Mouse (Mus musculus) CH12.LX (cell line): ENCODE data around the gene Cfap58. TPM values are rescaled to one million over a fixed set of nuclear protein-coding genes. Genes with fewer than 3 reads are reported as not detected.

Experiments
- DNase-seq: peaks from one replicate; pipeline ENCODE4 v3.0.0-alpha.2; 2013; ENCODE audit errors: extremely low read depth
- H3K27ac ChIP-seq: 2 replicates; pipeline ENCODE4 v1.5.1; 2012; ENCODE audit warnings: low read depth, mild to moderate bottlenecking, control low read depth, moderate library complexity; ENCODE audit not compliant: insufficient read depth
- H3K27me3 ChIP-seq: replicated peaks from 2 replicates; pipeline ENCODE3; 2012; ENCODE audit warnings: inconsistent platforms
- H3K36me3 ChIP-seq, 2 experiments: replicated peaks in 1 of 2; 2 replicates each; pipeline versions ENCODE3 to v1.6.1; 2012; ENCODE audit warnings: inconsistent platforms in 1 of 2, low read length in 1 of 2, mild to moderate bottlenecking in 1 of 2, mixed read lengths in 1 of 2, moderate library complexity in 1 of 2; ENCODE audit not compliant: control insufficient read depth in 1 of 2, insufficient read depth in 1 of 2
- H3K4me1 ChIP-seq, 2 experiments: 2 replicates each; pipeline ENCODE4 v1.6.1; 2012; ENCODE audit warnings: inconsistent platforms in 1 of 2, moderate library complexity in 1 of 2; ENCODE audit not compliant: insufficient read depth in 2 of 2, control insufficient read depth in 1 of 2
- H3K4me2 ChIP-seq: 2 replicates; pipeline ENCODE4 v1.6.1; 2012; ENCODE audit warnings: low read depth, mild to moderate bottlenecking, control low read depth; ENCODE audit not compliant: poor library complexity, insufficient read depth, severe bottlenecking
- H3K4me3 ChIP-seq, 3 experiments: fragments of 150-350 bp in 1 of 3; sonication (generic) in 1 of 3; replicated peaks in 1 of 3; 2 replicates each; pipeline versions ENCODE3 to v1.5.1; 2011 to 2012; ENCODE audit warnings: low read depth in 2 of 3, low read length in 2 of 3, mild to moderate bottlenecking in 2 of 3, moderate library complexity in 2 of 3, control low read depth in 1 of 3, improper control_type of control experiment in 1 of 3, inconsistent platforms in 1 of 3, mixed read lengths in 1 of 3; ENCODE audit not compliant: poor library complexity in 1 of 3
- H3K79me2 ChIP-seq: replicated peaks from 2 replicates; pipeline ENCODE4 v1.6.1; 2012; ENCODE audit warnings: mild to moderate bottlenecking, moderate library complexity; ENCODE audit not compliant: control insufficient read depth, poor library complexity, insufficient read depth, severe bottlenecking; ENCODE audit errors: extremely low read depth
- H3K9ac ChIP-seq: 2 replicates; pipeline ENCODE4 v1.6.1; 2012; ENCODE audit warnings: low read depth, mild to moderate bottlenecking, control low read depth, moderate library complexity; ENCODE audit not compliant: insufficient read depth
- H3K9me3 ChIP-seq: replicated peaks from 2 replicates; pipeline ENCODE3; 2012; ENCODE audit warnings: low read length, inconsistent platforms, mixed read lengths
- BHLHE40 ChIP-seq: IDR thresholded peaks from 2 replicates; pipeline ENCODE4 v1.6.1; 2011; ENCODE audit warnings: mild to moderate bottlenecking, low read depth, low read length, improper control_type of control experiment
- CHD2 ChIP-seq: IDR thresholded peaks from 2 replicates; pipeline ENCODE4 v1.6.1; 2011; ENCODE audit warnings: low read length, improper control_type of control experiment
- ELF1 ChIP-seq: IDR thresholded peaks from 2 replicates; pipeline ENCODE4 v1.6.1; 2014; ENCODE audit warnings: low read depth, mild to moderate bottlenecking, inconsistent platforms, low read length, improper control_type of control experiment
- EP300 ChIP-seq: IDR thresholded peaks from 2 replicates; pipeline ENCODE4 v1.6.1; 2011; ENCODE audit warnings: low read length, improper control_type of control experiment
- ETS1 ChIP-seq: conservative IDR thresholded peaks from 2 replicates; pipeline ENCODE4 v1.6.1; 2012; ENCODE audit warnings: low read depth, mild to moderate bottlenecking, inconsistent platforms, low read length, improper control_type of control experiment, moderate library complexity
- GABPA ChIP-seq: IDR thresholded peaks from 2 replicates; pipeline ENCODE4 v1.6.1; 2012; ENCODE audit warnings: low read depth, low read length, improper control_type of control experiment, inconsistent platforms; ENCODE audit not compliant: insufficient replicate concordance
- HCFC1 ChIP-seq: IDR thresholded peaks from 2 replicates; pipeline ENCODE4 v1.6.1; 2012; ENCODE audit warnings: low read depth, mild to moderate bottlenecking, inconsistent platforms, low read length, improper control_type of control experiment
- IRF4 ChIP-seq: IDR thresholded peaks from 2 replicates; pipeline ENCODE4 v1.6.1; 2014; ENCODE audit warnings: low read depth, mild to moderate bottlenecking, inconsistent platforms, low read length, improper control_type of control experiment
- JUND ChIP-seq: conservative IDR thresholded peaks from 2 replicates; pipeline ENCODE4 v1.6.1; 2011; ENCODE audit warnings: low read depth, low read length, improper control_type of control experiment
- MAX ChIP-seq: IDR thresholded peaks from 2 replicates; pipeline ENCODE4 v1.6.1; 2011; ENCODE audit warnings: low read length, improper control_type of control experiment
- MXI1 ChIP-seq: IDR thresholded peaks from 2 replicates; pipeline ENCODE4 v1.6.1; 2011; ENCODE audit warnings: mild to moderate bottlenecking, low read depth, low read length, improper control_type of control experiment
- NELFE ChIP-seq: IDR thresholded peaks from 2 replicates; pipeline ENCODE4 v1.6.1; 2011; ENCODE audit warnings: low read depth, low read length, improper control_type of control experiment
- PAX5 ChIP-seq: IDR thresholded peaks from 2 replicates; pipeline ENCODE4 v1.6.1; 2012; ENCODE audit warnings: low read length, inconsistent platforms, mixed read lengths
- POLR2AphosphoS2 ChIP-seq: IDR thresholded peaks from 2 replicates; pipeline ENCODE4 v1.6.1; 2011; ENCODE audit warnings: low read depth, low read length, improper control_type of control experiment
- RAD21 ChIP-seq: IDR thresholded peaks from 2 replicates; pipeline ENCODE4 v1.6.1; 2011; ENCODE audit warnings: low read depth, mild to moderate bottlenecking, low read length, improper control_type of control experiment, moderate library complexity
- SIN3A ChIP-seq: IDR thresholded peaks from 2 replicates; pipeline ENCODE4 v1.6.1; 2012; ENCODE audit warnings: low read length, improper control_type of control experiment, inconsistent platforms
- TBP ChIP-seq: conservative IDR thresholded peaks from 2 replicates; pipeline ENCODE4 v1.6.1; 2011; ENCODE audit warnings: low read depth, low read length, improper control_type of control experiment
- TCF12 ChIP-seq: IDR thresholded peaks from 2 replicates; pipeline ENCODE4 v1.6.1; 2014; ENCODE audit warnings: low read depth, mild to moderate bottlenecking, inconsistent platforms, low read length, improper control_type of control experiment
- dilution Hi-C: fragments of 300-500 bp; cut with MboI; formaldehyde crosslinking; loops from 2 replicates; pipeline ENCODE4 v1.14.3; 2020; ENCODE audit warnings: low sequenced_read_pairs; ENCODE audit not compliant: extremely low pct_unique_long_range_greater_than_20kb, extremely low pct_ligation_motif_present
- in situ Hi-C: fragments of 300-500 bp; cut with MboI; formaldehyde crosslinking; loops from 3 replicates; pipeline ENCODE4 v1.14.3; 2019; ENCODE audit warnings: low sequenced_read_pairs, low pct_ligation_motif_present, low pct_unique_long_range_greater_than_20kb, mixed read lengths
- polyA plus RNA-seq: library from polyadenylated mRNA; unstranded; fragments of >175 nt; gene quantifications from 2 replicates; pipeline ENCODE4 v1.2.1, GENCODE M21; 2012; ENCODE audit warnings: low read depth; ENCODE audit not compliant: insufficient read length
- total RNA-seq, 2 experiments: library from RNA; depleted of rRNA; stranded (reverse); fragments of 300-350 nt in 1 of 2; fragments of >200 nt in 1 of 2; gene quantifications; 2 replicates each; pipeline ENCODE4 v1.2.3; 2012 to 2014

Cfap58 gene
- total and polyA plus RNA-seq, 3 experiments: 0.13 to 0.27 TPM; not detected in 1

- Histone ChIP-seq H3K27ac (no peak overlapping the region), H3K4me2 (peak overlapping the region; percentile 91), H3K27me3 (no peaks in the 10 kb centered on the region), H3K36me3 (peaks cover 0 to 30% of the 10 kb centered on the region in 2 experiments), H3K9ac (peak overlapping the region; percentile 79), H3K79me2 (peaks cover 16% of the 10 kb centered on the region; the same call in 1 of the 2 replicates), H3K4me3 (peak overlapping the region; percentile 97 to 99 (median 97)), H3K9me3 (no peaks in the 10 kb centered on the region), H3K4me1 (peaks cover 14 to 47% of the 10 kb centered on the region in 2 experiments)
- dilution Hi-C loops: no loop called here
- in situ Hi-C loops: no loop called here
- TF ChIP-seq EP300 (no peak), HCFC1 (no peak), POLR2AphosphoS2 (no peak), PAX5 (no peak), GABPA (no peak), TCF12 (no peak), RAD21 (no peak), JUND (no peak)
- no peak for DNase-seq
Observed at GRCm38 (mm10) chr19:47918016-47918415, 19.5 kb upstream of the Cfap58 start.

- peak overlapping the region; percentile 48 for H3K27ac ChIP-seq
Observed at GRCm38 (mm10) chr19:47918455-47919101, 18.9 kb upstream of the Cfap58 start.

More at GRCm38 (mm10) chr19:47918455-47919101, 18.9 kb upstream of the Cfap58 start:
- Histone ChIP-seq H3K36me3 (peaks cover 0 to 26% of the 10 kb centered on the region in 2 experiments), H3K4me1 (peaks cover 14 to 43% of the 10 kb centered on the region in 2 experiments), H3K9me3 (no peaks in the 10 kb centered on the region), H3K79me2 (peaks cover 16% of the 10 kb centered on the region; the same call in 1 of the 2 replicates), H3K4me3 (peak overlapping the region; percentile 97 to 99 (median 97)), H3K4me2 (peak overlapping the region; percentile 91), H3K27me3 (no peaks in the 10 kb centered on the region), H3K9ac (peak overlapping the region; percentile 79)
- TF ChIP-seq POLR2AphosphoS2 (no peak), EP300 (0 out of 2 replicates have a peak, but pooled peaks have one; percentile 18), ELF1 (peak; percentile 42; the same call in 1 of the 2 replicates), TBP (0 out of 2 replicates have a peak, but pooled peaks have one; percentile 22), NELFE (0 out of 2 replicates have a peak, but pooled peaks have one; percentile 30), SIN3A (peak; percentile 51; the same call in 1 of the 2 replicates), CHD2 (no peak), ETS1 (0 out of 2 replicates have a peak, but pooled peaks have one; percentile 11), MAX (peak; percentile 36; the same call in 1 of the 2 replicates), IRF4 (no peak), RAD21 (no peak), MXI1 (peak; percentile 51; the same call in 1 of the 2 replicates), BHLHE40 (peak; percentile 79)
- in situ Hi-C loops: no loop called here
- dilution Hi-C loops: no loop called here
- DNase-seq: peak; percentile 63
